Mouse (Mus musculus) kidney, postnatal 14 days (tissue): ENCODE measurements at regions not wholly inside any gene's neighbourhood (a gene's known extent, or its start where the extent isn't known, plus 50 kb on each side); places are given as distances from the start of the nearest gene placed in this dataset.

Experiments
- DNase-seq: peaks from one replicate; pipeline ENCODE4 v3.0.0; 2022; ENCODE audit warnings: mixed read lengths

- DNase-seq, result peak; percentile 0
Observed at GRCm38 (mm10) chrX:40814395-40814794, 586.3 kb upstream of the Gria3 start.
